Mouse (Mus musculus): ENCODE data around the gene Olfr308. TPM values are rescaled to one million over a fixed set of nuclear protein-coding genes. Genes with fewer than 3 reads are reported as not detected.

Gene Olfr308
- polyA plus RNA-seq, 1 experiment from 2014 or later = not detected

- 88% methylated on average over 2 of the region's 2 CpGs for WGBS
- no peak overlapping the region for H3K27ac ChIP-seq (ENCODE audit: low read depth, low read length)
- no peak for ATAC-seq
Observed at GRCm38 (mm10) chr7:86321323-86321722, 4.1 kb downstream of the Olfr308 start.

GRCm38 (mm10) chr7:86313608-86314007, 11.8 kb downstream of the Olfr308 start, which contains the start of gene Olfr309:
Olfr309 (minus strand) TSS chr7:86313708.
- no peaks in the 10 kb centered on the region for H3K9me3 ChIP-seq (ENCODE audit: control insufficient read depth)
- no peak within 1 kb of the TSS for H3K4me3 ChIP-seq (ENCODE audit: low read depth, low read length)
- 62% methylated on average over 2 of the region's 2 CpGs for WGBS
- no peak for ATAC-seq
- H3K27ac ChIP-seq (ENCODE audit: low read depth, low read length) = no peak within 1 kb of the TSS
- no peaks in the 10 kb centered on the region for H3K27me3 ChIP-seq (replicated peaks; ENCODE audit: control insufficient read depth, insufficient read depth, low read length)
- TF ChIP-seq CTCF (IDR thresholded peaks at IDR 0.05; ENCODE audit: low read depth) = no peak
- H3K9ac ChIP-seq (ENCODE audit: low read depth, low read length) = no peak within 1 kb of the TSS
- H3K36me3 ChIP-seq (ENCODE audit: control insufficient read depth, insufficient read depth) = no peaks in the 10 kb centered on the region
- H3K4me1 ChIP-seq (replicated peaks; ENCODE audit: control insufficient read depth, insufficient read depth, low read length) = no peaks in the 10 kb centered on the region
- H3K4me2 ChIP-seq (replicated peaks; ENCODE audit: low read depth) = no peak within 1 kb of the TSS

More at GRCm38 (mm10) chr7:86321323-86321722, 4.1 kb downstream of the Olfr308 start:
- Histone ChIP-seq H3K27me3 (replicated peaks; ENCODE audit: control insufficient read depth, insufficient read depth, low read length) (no peaks in the 10 kb centered on the region), H3K9ac (ENCODE audit: low read depth, low read length) (no peak overlapping the region), H3K4me3 (ENCODE audit: low read depth, low read length) (no peak overlapping the region), H3K4me2 (replicated peaks; ENCODE audit: low read depth) (no peak overlapping the region), H3K4me1 (replicated peaks; ENCODE audit: control insufficient read depth, insufficient read depth, low read length) (no peaks in the 10 kb centered on the region), H3K9me3 (ENCODE audit: control insufficient read depth) (no peaks in the 10 kb centered on the region), H3K36me3 (ENCODE audit: control insufficient read depth, insufficient read depth) (no peaks in the 10 kb centered on the region)
- no peak for TF ChIP-seq CTCF (IDR thresholded peaks at IDR 0.05; ENCODE audit: low read depth)

GRCm38 (mm10) chr7:86277072-86277471, 48.4 kb downstream of the Olfr308 start, which contains the start of gene Olfr310:
Olfr310 (minus strand) TSS chr7:86277172.
- Histone ChIP-seq H3K27me3 (replicated peaks; ENCODE audit: control insufficient read depth, insufficient read depth, low read length) (no peaks in the 10 kb centered on the region), H3K36me3 (ENCODE audit: control insufficient read depth, insufficient read depth) (no peaks in the 10 kb centered on the region), H3K9ac (ENCODE audit: low read depth, low read length) (no peak within 1 kb of the TSS), H3K4me2 (replicated peaks; ENCODE audit: low read depth) (no peak within 1 kb of the TSS), H3K27ac (ENCODE audit: low read depth, low read length) (no peak within 1 kb of the TSS), H3K9me3 (ENCODE audit: control insufficient read depth) (no peaks in the 10 kb centered on the region), H3K4me3 (ENCODE audit: low read depth, low read length) (no peak within 1 kb of the TSS), H3K4me1 (replicated peaks; ENCODE audit: control insufficient read depth, insufficient read depth, low read length) (no peaks in the 10 kb centered on the region)
- TF ChIP-seq CTCF (IDR thresholded peaks at IDR 0.05; ENCODE audit: low read depth) = no peak
- ATAC-seq = no peak
- WGBS = 70% methylated on average over 1 of the region's 1 CpGs

Small RNAs within 50 kb of the gene (microRNA-seq; reads per million reads assigned to microRNA genes)
- gene Gm23192 = not detected

Other genes with a start within 250 kb of the Olfr308 start
- gene Vmn2r75, start 153.9 kb downstream of the Olfr308 start, polyA plus RNA-seq (2015; fragmentation: Nextera tagmentation; extraction: Ambion mirVana) = not detected in 2 replicates
- gene Vmn2r76, start 79.3 kb downstream of the Olfr308 start, polyA plus RNA-seq (2015; fragmentation: Nextera tagmentation; extraction: Ambion mirVana) = not detected in 2 replicates
- not detected in 2 replicates for gene Olfr310, start 48.5 kb downstream of the Olfr308 start, polyA plus RNA-seq (2015; fragmentation: Nextera tagmentation; extraction: Ambion mirVana)
- gene Olfr309, start 11.9 kb downstream of the Olfr308 start, polyA plus RNA-seq (2015; fragmentation: Nextera tagmentation; extraction: Ambion mirVana) = not detected in 2 replicates
- gene Olfr307, start 12.0 kb upstream of the Olfr308 start, polyA plus RNA-seq (2015; fragmentation: Nextera tagmentation; extraction: Ambion mirVana) = not detected in 2 replicates
- gene Olfr305, start 41.3 kb upstream of the Olfr308 start, polyA plus RNA-seq (2015; fragmentation: Nextera tagmentation; extraction: Ambion mirVana) = not detected in 2 replicates
- gene Olfr304, start 61.0 kb upstream of the Olfr308 start, polyA plus RNA-seq (2015; fragmentation: Nextera tagmentation; extraction: Ambion mirVana) = not detected in 2 replicates
- gene Olfr303, start 72.2 kb upstream of the Olfr308 start, polyA plus RNA-seq (2015; fragmentation: Nextera tagmentation; extraction: Ambion mirVana) = not detected in 2 replicates
- not detected in 2 replicates for gene Olfr301, start 78.2 kb upstream of the Olfr308 start, polyA plus RNA-seq (2015; fragmentation: Nextera tagmentation; extraction: Ambion mirVana)
- gene Olfr299, start 134.3 kb upstream of the Olfr308 start, polyA plus RNA-seq (2015; fragmentation: Nextera tagmentation; extraction: Ambion mirVana) = not detected in 2 replicates
- not detected in 2 replicates for gene Olfr298, start 166.9 kb upstream of the Olfr308 start, polyA plus RNA-seq (2015; fragmentation: Nextera tagmentation; extraction: Ambion mirVana)
- gene Olfr297, start 194.3 kb upstream of the Olfr308 start, polyA plus RNA-seq (2015; fragmentation: Nextera tagmentation; extraction: Ambion mirVana) = not detected in 2 replicates